Mouse (Mus musculus): ENCODE measurements around the gene Sgcd.

Gene Sgcd

DNA sequence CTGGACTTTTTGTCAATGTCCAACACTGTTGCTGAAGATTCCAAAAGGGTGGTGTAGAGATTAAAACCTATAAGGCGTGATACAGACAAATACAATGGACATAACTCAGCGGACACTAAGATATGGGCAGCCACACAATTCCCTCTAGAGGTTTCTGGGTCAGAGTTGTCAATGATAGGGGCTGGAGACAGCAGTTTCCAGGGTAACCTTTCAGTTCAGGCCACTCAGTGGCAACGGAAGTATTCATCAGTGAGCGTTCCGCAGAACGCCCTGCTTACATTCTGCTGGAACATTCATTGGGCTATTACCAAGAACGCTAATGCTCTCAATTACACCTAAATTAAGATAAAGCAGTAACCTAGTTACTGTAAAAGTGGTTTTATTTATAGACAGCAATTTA is 738.5 kb downstream of the Sgcd start:
- DNase-seq: no peak

DNA sequence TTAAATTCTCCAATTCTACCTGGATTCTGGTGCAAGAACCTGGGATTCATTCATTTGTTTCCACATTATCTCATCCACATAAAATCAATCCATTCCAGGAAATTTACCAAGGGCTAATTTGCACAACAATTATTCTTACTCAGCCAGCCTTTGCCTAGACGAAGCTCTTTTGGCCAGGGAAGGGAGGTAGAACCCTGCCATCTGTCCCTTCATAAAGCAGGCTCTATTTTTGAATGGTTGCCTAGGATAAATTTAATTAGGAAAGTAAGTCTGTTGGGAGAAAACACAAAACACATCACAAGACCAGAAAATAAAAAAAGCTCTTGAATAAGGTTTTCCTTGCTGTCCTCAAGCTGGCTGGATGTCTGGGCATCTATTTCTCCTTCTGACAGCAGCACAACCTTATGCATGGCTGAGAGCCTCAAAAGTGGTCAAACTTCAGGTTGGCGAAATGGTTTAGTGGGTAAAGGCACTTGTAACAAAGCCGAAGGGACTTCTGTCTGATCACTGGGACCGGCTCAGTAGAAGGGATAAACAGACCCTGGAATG is 740.4 kb downstream of the Sgcd start:
- DNase-seq: peak; percentile 20

DNA sequence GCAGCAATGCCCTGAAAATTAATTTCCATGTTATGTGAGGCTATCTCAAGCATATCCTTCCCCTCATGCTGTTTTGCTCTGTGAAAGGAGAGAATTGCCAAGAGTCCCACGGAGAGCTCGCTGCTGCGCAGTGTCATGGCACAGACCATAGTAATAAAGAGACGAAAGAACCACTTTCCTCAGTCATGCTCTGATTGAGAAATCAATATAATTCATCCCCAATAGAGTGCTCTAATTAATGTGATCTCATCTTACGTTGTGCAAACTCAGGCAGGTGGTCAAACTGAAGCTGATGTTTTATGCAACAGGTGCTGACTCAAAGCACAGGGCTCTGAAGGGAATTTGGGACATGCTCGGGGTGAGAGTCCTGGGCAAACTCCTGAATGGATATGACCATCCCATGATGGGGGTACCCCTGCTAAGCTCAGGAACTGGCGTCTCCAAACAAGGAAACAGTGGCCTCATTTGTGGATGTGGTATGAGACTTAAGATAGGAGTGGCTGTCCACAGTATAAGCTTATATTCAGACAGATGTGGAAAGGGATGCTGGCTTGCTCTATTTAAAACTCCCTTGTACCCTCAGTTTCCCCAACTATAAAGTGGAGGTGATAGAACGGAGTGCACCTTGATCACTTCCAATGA is 740.9 kb downstream of the Sgcd start:
- DNase-seq: no peak

DNA sequence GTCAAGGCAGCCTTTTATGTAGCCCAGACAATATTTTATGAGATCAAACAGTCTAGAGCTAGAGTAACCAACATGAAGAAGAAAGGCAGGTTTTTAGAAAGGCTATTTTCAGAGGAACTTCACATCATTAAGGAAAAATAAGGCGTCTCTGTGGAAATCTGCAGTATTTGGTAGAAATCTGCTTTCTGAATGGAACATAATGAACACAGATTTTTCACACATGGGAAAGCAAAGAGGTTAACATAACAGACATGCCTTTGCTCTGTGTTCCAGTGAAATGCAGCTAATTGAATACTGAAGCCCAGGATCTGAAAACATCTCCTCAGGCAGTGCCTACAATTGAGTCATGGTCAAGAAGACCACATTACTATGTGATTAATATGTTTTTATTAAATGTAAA is 746.4 kb downstream of the Sgcd start:
- DNase-seq: no peak

DNA sequence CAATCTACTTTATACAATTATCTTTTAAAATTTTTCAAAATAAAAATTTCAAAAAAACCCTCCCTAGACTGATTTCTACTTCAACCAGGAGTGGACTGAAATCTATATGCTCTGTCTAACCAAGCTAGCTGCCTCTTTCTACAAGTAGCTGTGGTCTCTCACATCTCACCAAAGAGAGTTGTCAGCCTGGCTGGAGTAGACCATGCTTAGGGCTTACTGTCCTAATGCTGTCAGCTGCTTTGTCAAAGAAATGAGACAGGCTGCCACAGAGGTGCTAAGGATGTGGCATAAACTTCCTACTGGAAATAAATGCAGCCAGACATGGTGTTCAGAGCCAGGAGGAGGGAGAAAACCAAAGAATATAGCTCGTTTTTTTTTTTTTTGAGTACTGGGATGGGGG is 760.5 kb downstream of the Sgcd start:
- no peak for DNase-seq

DNA sequence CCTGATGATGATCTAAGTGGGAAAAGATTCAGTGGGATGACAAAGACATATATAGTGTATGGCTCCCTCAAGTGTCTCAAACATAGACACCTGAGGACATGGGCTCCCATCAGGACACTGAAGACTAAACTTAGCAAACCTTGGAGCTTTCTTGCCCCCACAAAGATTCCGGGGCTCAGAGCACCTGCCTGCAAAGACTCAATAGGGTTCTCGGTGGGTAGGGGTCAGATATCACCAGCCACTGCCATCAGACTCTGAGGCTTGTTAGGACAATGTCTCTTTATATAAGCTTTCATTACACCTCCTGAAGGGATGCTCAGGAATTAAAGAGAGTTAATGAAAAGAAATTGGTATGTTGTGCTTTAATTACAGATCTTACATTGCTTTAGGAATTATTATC is 764.6 kb downstream of the Sgcd start:
- no peak for DNase-seq

DNA sequence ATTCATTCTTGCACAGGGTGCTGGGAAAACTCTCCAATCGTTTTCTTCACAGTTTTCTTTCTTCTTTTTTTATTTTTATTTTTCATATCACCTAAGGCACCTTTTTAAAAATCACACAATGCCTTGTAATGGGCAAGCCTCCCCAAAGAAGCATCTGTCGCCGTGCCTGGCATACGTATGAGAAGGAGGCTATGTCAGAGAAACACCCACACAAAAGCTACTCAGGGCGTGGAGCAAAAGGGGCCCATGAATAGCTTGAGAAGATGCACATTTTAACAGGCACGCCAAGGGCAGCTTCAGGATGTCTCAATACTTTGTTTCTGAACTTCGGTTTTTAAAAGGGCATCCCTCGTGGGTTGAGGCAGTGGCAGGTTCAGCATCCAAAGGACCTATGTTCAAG is 777.2 kb downstream of the Sgcd start:
- DNase-seq: no peak

DNA sequence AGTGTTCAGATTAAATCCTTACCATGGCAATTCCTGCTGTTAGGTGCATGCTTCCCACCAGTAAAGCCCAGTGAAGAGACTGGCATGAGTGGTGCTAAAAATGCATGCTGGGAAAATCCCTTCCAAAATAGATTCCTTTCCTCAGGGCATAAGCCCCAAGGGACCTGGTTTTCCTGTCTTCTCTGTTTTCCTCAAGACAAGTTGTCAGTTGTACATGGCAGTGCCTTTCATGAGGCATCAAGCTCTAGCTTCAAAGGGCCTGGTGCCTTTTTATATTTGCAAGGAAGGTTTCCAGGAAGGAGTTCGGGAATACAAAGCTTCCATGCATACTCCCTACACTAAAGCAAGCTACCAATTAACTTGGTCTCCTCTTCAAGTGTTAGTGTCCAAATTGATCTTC is 782.3 kb downstream of the Sgcd start:
- DNase-seq: peak; percentile 0

DNA sequence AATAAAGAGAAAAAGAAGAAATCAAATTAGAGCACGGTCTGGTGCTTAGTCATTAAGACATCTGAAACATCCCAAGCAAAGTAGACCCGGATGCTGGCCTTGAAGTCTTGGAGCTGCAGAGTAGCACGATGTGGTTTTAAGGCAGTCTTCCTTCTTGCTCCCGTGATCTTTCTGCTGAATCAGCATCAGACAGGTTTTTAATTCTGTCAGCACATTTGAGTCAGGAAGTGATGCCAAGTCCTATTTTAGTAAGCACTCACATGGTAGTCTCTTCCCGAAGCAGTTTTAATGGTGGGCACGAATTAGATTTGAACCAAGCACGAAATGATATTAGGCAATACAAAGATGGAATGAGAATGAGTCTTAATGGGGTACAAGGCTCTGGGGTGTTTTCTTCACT is 789.7 kb downstream of the Sgcd start:
- DNase-seq: no peak

- DNase-seq: no peak
These were observed 800.2 kb downstream of the Sgcd start for GRCm38 (mm10) chr11:47188556-47188955.

GRCm38 (mm10) chr11:47174977-47175376 is 813.8 kb downstream of the Sgcd start:
- no peak for DNase-seq

- no peak for DNase-seq
These were observed 817.7 kb downstream of the Sgcd start for GRCm38 (mm10) chr11:47170926-47171625.

DNA sequence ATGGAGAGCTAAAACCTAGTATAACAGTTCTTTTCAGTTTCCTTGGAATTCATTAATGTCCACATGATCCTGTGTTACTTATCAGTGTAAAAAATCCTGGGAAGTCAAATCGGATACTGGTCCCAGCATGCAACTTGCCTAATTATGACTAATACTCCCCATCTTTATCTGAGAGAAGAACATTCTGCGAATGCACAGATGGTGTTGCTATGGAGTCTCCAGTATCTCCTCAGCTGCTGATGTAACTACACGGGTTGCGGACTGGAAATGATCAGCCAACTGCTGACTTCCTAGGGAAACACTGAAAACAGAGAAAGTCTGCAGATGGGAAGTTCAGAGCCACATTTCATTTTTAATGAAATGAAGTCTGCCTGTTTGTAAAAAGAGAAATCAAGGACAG is 821.4 kb downstream of the Sgcd start:
- DNase-seq: no peak

- no peak for DNase-seq
These were observed 830.7 kb downstream of the Sgcd start for GRCm38 (mm10) chr11:47158089-47158488.

- DNase-seq: no peak
These were observed 831.8 kb downstream of the Sgcd start for GRCm38 (mm10) chr11:47156730-47157693.

DNA sequence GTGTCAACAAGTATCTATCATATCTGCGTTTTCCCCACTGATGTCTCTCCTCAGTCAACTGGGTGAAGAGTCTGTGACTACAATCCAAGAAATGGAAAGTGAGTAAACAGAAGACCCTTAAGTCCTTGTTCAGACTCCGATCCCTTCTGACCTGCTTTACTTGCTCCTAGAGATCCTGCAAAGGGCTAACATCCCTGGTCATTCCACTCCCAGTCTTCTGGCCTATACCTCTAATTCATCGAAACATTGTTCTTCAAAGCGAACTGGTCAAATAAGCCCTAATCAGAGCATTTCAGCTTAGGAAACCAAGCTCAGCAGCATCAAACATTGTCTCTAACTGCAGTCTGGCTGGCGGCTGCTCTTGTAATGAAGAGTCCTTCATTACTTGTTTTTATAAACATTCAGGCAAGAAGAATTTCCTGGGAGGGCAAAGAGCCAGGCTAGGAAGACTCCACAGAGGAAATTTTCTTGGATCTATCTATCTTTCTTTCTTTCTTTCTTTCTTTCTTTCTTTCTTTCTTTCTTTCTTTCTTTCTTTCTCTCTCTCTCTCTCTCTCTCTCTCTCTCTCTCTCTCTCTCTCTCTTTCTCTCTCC is 833.8 kb downstream of the Sgcd start:
- no peak for DNase-seq

GRCm38 (mm10) chr11:47149607-47150006 is 839.2 kb downstream of the Sgcd start:
- DNase-seq: no peak

GRCm38 (mm10) chr11:47139867-47140266 is 848.9 kb downstream of the Sgcd start:
- DNase-seq: no peak

GRCm38 (mm10) chr11:47139271-47139670 is 849.5 kb downstream of the Sgcd start:
- no peak for DNase-seq

GRCm38 (mm10) chr11:47132410-47132809 is 856.4 kb downstream of the Sgcd start:
- no peak for DNase-seq

DNA sequence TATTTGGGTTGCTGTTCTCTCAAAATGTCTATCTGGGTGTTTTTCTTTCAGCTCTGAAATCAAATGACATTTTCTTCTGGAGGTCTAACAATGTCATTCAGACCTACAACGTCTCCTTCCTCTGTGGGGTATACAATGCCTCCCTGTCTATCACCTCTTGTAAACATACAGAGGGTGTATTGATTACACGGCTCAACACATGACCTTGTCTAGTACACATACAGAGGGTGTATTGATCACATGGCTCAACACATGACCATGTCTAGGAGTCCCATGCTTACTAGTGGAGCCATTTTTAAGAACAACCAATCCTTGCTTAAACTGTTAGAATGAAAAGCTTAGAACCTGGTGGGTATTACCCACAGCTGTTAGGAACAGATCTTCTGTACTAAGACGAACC is 858.3 kb downstream of the Sgcd start:
- DNase-seq: no peak

DNA sequence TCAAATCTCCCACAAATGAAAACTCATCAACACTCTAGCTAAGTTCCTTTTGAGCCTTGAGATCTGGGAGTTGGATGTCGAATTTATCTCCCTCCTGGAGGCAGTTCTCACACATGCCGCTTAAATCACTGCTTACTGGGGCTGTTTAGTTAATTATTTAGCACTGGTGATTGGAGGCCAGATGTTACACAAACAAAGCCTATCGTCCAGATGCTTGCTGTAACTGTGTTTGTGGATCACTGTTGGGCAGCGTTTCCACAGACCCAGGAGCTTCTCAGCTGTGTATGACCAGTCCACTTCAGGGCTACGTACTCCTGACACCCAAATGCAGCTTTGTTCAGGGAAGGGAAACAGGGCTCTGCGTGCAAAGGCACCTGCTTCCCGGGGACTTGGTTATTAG is 858.8 kb downstream of the Sgcd start:
- no peak for DNase-seq

- DNase-seq: no peak
These were observed 859.6 kb downstream of the Sgcd start for GRCm38 (mm10) chr11:47129166-47129565.
